Mouse (Mus musculus) lung, embryonic 14.5 days (tissue): ENCODE data around the gene Fto. TPM values are rescaled to one million over a fixed set of nuclear protein-coding genes. Genes with fewer than 3 reads are reported as not detected.

Source experiments
- ATAC-seq: fragments of 200-750 bp; cut with Nextera tagmentation; 2 replicates; pipeline ENCODE4 v1.8.0; 2017; ENCODE audit warnings: mild to moderate bottlenecking, moderate TSS enrichment, moderate library complexity; ENCODE audit not compliant: insufficient read depth
- DNase-seq: peaks from one replicate; pipeline ENCODE4 v3.0.0-alpha.2; 2015
- H3K27ac ChIP-seq: fragments of 300-500 bp; sonication (generic); 2 replicates; pipeline ENCODE4 v1.5.1; 2014; ENCODE audit warnings: low read depth, mild to moderate bottlenecking, moderate library complexity
- H3K27me3 ChIP-seq: fragments of 300-500 bp; sonication (generic); 2 replicates; pipeline ENCODE4 v1.6.1; 2014; ENCODE audit warnings: low read length, control low read depth; ENCODE audit not compliant: insufficient read depth
- H3K36me3 ChIP-seq: fragments of 300-500 bp; sonication (generic); 2 replicates; pipeline ENCODE4 v1.6.1; 2014; ENCODE audit warnings: control low read depth; ENCODE audit not compliant: insufficient read depth
- H3K4me1 ChIP-seq: fragments of 300-500 bp; sonication (generic); 2 replicates; pipeline ENCODE4 v1.6.1; 2014; ENCODE audit warnings: antibody characterized with exemption, control low read depth; ENCODE audit not compliant: insufficient read depth
- H3K4me2 ChIP-seq: fragments of 300-500 bp; sonication (generic); 2 replicates; pipeline ENCODE4 v1.6.1; 2014; ENCODE audit warnings: mild to moderate bottlenecking
- H3K4me3 ChIP-seq: fragments of 300-500 bp; sonication (generic); 2 replicates; pipeline ENCODE4 v1.5.1; 2014; ENCODE audit warnings: low read depth, low read length
- H3K9ac ChIP-seq: fragments of 300-500 bp; sonication (generic); 2 replicates; pipeline ENCODE4 v1.6.1; 2014
- H3K9me3 ChIP-seq: fragments of 300-500 bp; sonication (generic); 2 replicates; pipeline ENCODE4 v1.6.1; 2016; ENCODE audit warnings: low read depth, low read length, control low read depth
- CTCF ChIP-seq: IDR thresholded peaks from 2 replicates; pipeline ENCODE4 v1.5.1; 2016; ENCODE audit warnings: antibody characterized with exemption, low read depth
- WGBS: fragments of 180-500 bp; shearing (Covaris S2); extraction: QIAGEN DNeasy Blood & Tissue Kit; methylation state at CpG from one replicate; pipeline ENCODE4 v1.1.7; 2014; 5-methylcytosine and 5-hydroxymethylcytosine counted together
- polyA plus RNA-seq: library from polyadenylated mRNA; unstranded; fragments of >200 nt; fragmentation: Nextera tagmentation; extraction: Ambion mirVana; gene quantifications from 2 replicates; pipeline ENCODE4 v1.2.1, GENCODE M21; 2014

Fto gene
- polyA plus RNA-seq, 1 experiment from 2014 or later, result 104 TPM

DNA sequence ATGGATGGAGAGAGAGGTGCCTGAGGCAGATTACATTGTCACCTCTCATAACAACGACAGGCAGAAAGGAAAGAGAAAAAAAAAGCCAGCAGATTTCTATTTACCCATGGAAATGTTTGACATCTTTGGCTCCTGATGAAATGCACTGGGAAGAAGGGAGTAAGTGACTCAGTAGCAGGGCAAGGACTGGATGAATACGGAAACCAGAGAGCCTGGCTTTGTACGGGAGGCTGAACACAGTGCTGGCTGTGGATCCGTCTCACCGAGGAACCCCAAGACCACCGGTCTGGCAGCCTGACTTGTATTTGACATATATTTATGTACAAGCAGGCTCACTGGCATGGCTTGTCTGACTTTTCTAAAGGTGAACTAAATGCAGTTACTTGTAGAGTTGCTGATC is 34.3 kb downstream of the Fto start:
- no peak for TF ChIP-seq CTCF
- H3K36me3 ChIP-seq, result no peaks in the 10 kb centered on the region
- peaks cover 3% of the 10 kb centered on the region; the same call in 1 of the 2 replicates for H3K4me1 ChIP-seq
- DNase-seq (no peak), ATAC-seq (no peak)
- H3K27me3 ChIP-seq, result no peaks in the 10 kb centered on the region
- H3K4me2 ChIP-seq, result no peak overlapping the region
- WGBS, result 41% methylated on average over 6 of the region's 6 CpGs
- H3K9ac ChIP-seq, result no peak overlapping the region
- no peak overlapping the region for H3K27ac ChIP-seq
- no peaks in the 10 kb centered on the region for H3K9me3 ChIP-seq
- H3K4me3 ChIP-seq, result no peak overlapping the region

DNA sequence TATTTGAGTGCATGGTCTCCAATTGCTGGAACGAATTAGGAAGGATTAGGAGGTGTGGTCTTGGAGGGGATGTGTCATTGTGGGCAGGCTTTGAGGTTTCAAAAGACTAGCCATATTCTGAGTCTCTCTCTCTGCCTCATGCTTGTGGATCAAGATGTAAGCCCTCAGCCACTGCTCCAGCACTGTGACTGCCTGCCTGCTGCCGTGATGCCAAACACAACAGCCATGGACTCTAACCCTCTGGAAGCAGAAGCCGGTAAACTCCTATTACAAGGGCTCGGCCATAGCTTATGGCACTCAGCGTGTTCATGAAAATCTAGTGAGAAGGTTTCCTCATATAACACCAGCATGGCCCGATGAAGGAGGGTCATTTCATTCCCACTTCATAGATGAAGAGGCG is 36.5 kb downstream of the Fto start:
- DNase-seq (no peak), ATAC-seq (no peak)
- Histone ChIP-seq H3K4me1 (no peaks in the 10 kb centered on the region; the same call in 1 of the 2 replicates), H3K9me3 (no peaks in the 10 kb centered on the region), H3K4me2 (no peak overlapping the region), H3K27me3 (no peaks in the 10 kb centered on the region), H3K9ac (no peak overlapping the region), H3K4me3 (no peak overlapping the region), H3K36me3 (no peaks in the 10 kb centered on the region), H3K27ac (no peak overlapping the region)
- no peak for TF ChIP-seq CTCF
- WGBS, result 85% methylated on average over 7 of the region's 7 CpGs

DNA sequence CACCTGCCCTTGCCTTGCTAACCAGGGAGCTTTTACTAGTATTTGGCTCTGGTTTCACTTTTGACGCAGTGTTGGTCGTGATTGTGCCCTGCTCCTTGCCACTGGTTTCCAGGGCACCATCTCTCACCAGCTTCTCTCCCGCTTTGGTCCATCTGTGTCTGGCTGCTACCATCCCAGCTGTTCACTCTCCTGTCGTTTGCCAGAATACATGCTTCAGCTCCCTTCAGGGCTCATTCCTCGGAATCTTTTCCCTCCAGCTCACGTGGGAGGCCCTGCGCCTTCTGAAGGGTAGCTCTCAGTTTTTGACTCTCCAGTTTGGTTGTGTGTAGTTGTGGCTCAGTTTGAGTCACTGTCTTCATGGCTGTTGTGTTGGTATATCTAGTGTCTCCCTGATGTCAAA is 37.3 kb downstream of the Fto start:
- Histone ChIP-seq H3K4me1 (peaks cover 3% of the 10 kb centered on the region; the same call in 1 of the 2 replicates), H3K4me3 (no peak overlapping the region), H3K4me2 (no peak overlapping the region), H3K9me3 (no peaks in the 10 kb centered on the region), H3K27me3 (no peaks in the 10 kb centered on the region), H3K27ac (no peak overlapping the region), H3K9ac (no peak overlapping the region), H3K36me3 (no peaks in the 10 kb centered on the region)
- no peak for TF ChIP-seq CTCF
- WGBS, result 62% methylated on average over 7 of the region's 7 CpGs
- DNase-seq, result no peak
- no peak for ATAC-seq

DNA sequence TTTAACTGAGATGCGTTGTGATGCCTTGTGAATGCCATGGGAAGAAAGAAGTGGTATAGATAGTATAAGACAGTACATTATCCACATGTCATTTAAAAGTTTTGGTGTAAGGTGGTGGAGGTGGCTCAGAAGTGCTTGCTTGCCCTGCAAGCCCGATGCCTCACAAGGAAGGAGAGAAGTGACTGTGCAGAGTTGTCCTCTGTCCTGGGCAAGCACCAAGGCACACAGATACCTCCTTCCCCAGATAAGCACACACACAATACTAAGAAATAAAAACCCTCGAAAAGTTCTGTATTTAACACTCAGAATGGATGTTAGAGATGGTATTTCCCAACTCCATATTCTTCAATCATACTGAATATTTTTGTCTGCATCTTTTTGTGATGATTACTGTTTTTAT is 39.3 kb downstream of the Fto start:
- no peaks in the 10 kb centered on the region for H3K9me3 ChIP-seq
- WGBS, result 79% methylated on average over 3 of the region's 3 CpGs
- TF ChIP-seq CTCF, result no peak
- no peak overlapping the region for H3K9ac ChIP-seq
- H3K27ac ChIP-seq, result no peak overlapping the region
- peaks cover 3% of the 10 kb centered on the region; the same call in 1 of the 2 replicates for H3K4me1 ChIP-seq
- H3K4me3 ChIP-seq, result no peak overlapping the region
- ATAC-seq (no peak), DNase-seq (no peak)
- no peaks in the 10 kb centered on the region for H3K27me3 ChIP-seq
- H3K36me3 ChIP-seq, result no peaks in the 10 kb centered on the region
- H3K4me2 ChIP-seq, result no peak overlapping the region

DNA sequence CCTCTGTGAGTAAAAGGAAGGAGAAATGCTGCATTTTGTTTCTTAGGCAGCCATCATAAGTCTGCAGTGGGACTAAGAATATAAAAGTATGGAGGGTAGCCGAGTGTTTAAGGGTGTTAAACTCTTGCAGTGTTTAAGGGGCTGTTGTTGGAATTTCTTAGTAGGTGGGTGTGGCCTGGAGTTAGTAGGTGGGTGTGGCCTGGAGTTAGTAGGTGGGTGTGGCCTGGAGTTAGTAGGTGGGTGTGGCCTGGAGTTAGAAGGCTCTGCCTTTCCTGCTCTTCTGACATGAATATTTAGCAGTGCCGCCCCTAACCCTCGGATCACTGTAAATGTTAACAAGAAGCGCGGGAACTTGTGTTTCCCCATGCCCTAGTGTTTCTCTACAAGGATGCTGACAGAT is 39.7 kb downstream of the Fto start:
- H3K4me1 ChIP-seq, result peaks cover 3% of the 10 kb centered on the region; the same call in 1 of the 2 replicates
- H3K9ac ChIP-seq, result no peak overlapping the region
- H3K4me2 ChIP-seq, result no peak overlapping the region
- H3K36me3 ChIP-seq, result no peaks in the 10 kb centered on the region
- no peak for TF ChIP-seq CTCF
- no peaks in the 10 kb centered on the region for H3K9me3 ChIP-seq
- no peak overlapping the region for H3K4me3 ChIP-seq
- ATAC-seq, result no peak
- no peak for DNase-seq
- WGBS, result 67% methylated on average over 5 of the region's 5 CpGs
- no peaks in the 10 kb centered on the region for H3K27me3 ChIP-seq
- H3K27ac ChIP-seq, result no peak overlapping the region

DNA sequence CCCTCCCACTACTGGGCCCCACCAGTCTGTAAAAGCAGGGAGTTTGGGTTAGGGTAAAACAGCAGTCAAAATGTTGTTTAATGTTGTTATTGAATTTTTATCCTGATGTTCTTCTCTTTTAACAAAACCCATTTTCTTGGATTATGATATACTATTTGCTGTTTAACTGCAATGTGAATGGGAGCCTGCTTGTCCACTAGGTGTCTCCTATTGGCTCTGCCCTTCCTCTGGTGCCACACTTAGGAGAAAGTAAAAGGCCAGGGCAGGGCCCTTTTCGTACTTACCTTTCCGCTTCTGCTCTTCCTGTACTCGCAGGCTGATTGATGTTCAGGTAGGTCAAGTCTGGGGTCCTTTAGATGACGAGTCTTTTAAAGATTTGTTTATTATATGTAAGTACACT is 40.6 kb downstream of the Fto start:
- 74% methylated on average over 4 of the region's 4 CpGs for WGBS
- TF ChIP-seq CTCF, result peak; percentile 43
- H3K4me3 ChIP-seq, result no peak overlapping the region

DNA sequence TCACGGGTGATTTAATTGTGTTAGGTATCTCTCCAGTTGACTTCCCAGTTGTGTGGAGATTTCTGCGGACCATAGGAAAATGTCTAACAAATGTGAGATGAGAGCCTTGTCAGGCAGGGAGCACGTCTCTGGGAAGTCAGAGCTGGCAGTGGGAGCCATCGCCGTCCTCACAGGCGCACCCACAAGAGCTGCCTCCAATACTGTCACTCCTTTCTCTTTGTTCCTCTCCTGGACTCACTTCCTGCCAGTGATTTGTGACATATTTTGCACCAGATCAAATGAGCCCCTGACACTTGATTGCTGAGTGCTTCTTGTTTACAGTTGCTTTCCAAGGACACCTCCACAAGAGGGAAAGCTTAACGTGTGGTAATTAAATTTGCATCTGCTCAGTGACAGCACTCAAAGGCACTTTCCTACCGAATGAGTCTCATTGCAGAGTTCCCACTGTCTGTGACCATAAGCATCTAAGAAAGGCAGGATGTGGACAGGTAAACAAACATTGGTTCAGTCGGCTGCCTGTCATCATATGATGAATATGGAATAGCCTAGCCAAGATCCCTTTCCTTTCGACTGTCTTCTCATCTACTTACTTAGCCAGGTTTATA is 42.1 kb downstream of the Fto start:
- Histone ChIP-seq H3K4me1 (0 out of 2 replicates have a peak, but pooled peaks cover 3% of the 10 kb centered on the region), H3K9ac (no peak overlapping the region), H3K36me3 (no peaks in the 10 kb centered on the region), H3K4me3 (no peak overlapping the region), H3K27ac (no peak overlapping the region; the same call in 1 of the 2 replicates), H3K4me2 (no peak overlapping the region), H3K9me3 (no peaks in the 10 kb centered on the region), H3K27me3 (no peaks in the 10 kb centered on the region)
- ATAC-seq (peak; percentile 30; the same call in 1 of the 2 replicates), DNase-seq (peak; percentile 43)
- no peak for TF ChIP-seq CTCF
- 32% methylated on average over 10 of the region's 10 CpGs for WGBS

More for the DNA sequence above, 40.6 kb downstream of the Fto start:
- H3K4me1 ChIP-seq, result peaks cover 3% of the 10 kb centered on the region; the same call in 1 of the 2 replicates
- no peak overlapping the region for H3K9ac ChIP-seq
- H3K27me3 ChIP-seq, result no peaks in the 10 kb centered on the region
- H3K4me2 ChIP-seq, result no peak overlapping the region
- no peaks in the 10 kb centered on the region for H3K36me3 ChIP-seq
- ATAC-seq (no peak), DNase-seq (no peak)
- H3K9me3 ChIP-seq, result no peaks in the 10 kb centered on the region
- H3K27ac ChIP-seq, result no peak overlapping the region
